Mouse (Mus musculus): ENCODE data around the gene Bag3.

GRCm38 (mm10) chr7:128592936-128593241 is 69.5 kb downstream of the Bag3 start:
- TF ChIP-seq EP300 (IDR thresholded peaks at IDR 0.05; ENCODE audit: low read depth) (no peak), CTCF (IDR thresholded peaks at IDR 0.05; ENCODE audit: low read depth) (no peak)

All from liver, postnatal 0 days (tissue).